Mouse (Mus musculus) A20 (cell line): ENCODE measurements around the gene Ptp4a2.
"Not testable (repeated sequence)": the region's sequence is repeated elsewhere in the genome, so short reads cannot be mapped to it uniquely, and the experiment has no call there.

Experiments
- DNase-seq: peaks from one replicate; pipeline ENCODE4 v3.0.0-alpha.2; 2011; ENCODE audit warnings: low read depth, low spot score

Ptp4a2 gene

DNA sequence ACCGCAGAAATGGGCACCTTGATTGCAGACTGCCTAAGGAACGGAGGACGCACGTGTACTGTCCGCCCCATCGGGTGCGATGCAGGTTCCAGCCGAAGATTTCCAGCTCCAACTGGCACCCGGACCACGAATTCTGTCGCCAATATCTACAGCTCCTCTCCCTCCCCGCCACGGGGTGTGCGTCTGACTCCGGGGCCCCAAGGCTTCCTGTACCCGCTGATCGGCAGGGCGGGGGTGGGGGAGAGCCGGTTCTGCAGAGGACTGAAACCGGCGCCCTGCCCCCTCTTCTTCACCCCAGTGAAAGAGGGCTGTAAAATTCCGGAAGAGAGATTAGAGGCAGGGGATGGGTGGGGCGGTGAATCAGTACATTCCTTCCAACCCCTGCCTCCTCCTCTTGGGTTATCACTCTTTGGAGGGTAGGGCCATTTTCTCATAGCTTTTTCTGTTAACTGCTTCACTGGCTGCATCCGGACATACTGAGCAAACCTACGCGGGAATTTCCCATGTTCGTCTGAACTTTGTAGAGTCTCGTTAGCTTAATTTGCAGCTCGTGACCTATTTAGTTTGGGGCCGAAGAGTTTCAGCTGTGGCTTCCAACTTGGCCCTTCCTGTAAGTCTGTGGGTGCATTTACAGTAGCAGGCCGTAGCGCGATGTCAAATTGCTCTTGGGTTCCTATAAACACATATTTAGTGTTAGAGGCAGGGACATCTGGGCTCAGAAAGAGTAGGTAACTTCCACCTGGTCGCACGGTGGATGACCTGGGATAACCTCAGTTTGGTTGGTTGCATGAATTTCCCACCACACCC, at the start of gene Ptp4a2:
Ptp4a2 (plus strand) TSS at position 422 of the 807 bp plus-strand sequence.
- peak; percentile 94 for DNase-seq

DNA sequence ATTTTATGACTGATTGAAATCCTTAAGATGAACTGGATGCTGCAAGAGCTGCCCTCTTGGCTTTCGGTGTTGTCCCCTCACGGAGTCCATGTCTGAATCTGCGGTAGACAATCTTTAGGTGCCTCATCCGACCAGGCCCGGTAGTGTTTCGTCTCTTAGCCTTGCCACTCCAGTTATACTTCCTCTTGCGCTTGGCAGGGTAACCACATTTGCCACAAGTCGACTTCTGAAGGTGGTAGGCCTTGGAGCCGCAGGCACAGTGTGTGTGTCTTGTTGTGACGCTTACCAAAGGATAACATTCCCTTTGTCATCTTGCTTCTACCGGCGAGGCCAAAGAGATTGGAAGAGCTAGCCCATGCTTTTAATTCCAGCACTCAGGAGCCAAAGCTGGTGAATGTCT, 49.4 kb upstream of the Ptp4a2 start:
- DNase-seq, result no peak

DNA sequence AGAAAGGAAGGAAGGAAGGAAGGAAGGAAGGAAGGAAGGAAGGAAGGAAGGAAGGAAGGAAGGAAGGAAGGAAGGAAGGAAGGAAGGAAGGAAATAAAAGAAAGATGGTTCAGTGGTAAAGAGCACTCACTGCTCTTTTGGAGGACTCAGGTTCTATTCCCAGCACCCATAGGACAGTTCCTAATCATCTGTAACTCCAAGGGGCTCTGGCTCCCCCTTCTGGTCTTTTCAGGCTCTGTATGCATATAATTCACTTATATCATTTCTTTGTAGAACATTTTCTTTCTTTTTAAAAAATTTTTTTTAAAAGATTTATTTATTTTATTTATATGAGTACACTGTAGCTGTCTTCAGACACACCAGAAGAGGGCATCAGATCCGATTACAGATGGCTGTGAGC, 48.5 kb upstream of the Ptp4a2 start:
- DNase-seq, result not testable (repeated sequence)

DNA sequence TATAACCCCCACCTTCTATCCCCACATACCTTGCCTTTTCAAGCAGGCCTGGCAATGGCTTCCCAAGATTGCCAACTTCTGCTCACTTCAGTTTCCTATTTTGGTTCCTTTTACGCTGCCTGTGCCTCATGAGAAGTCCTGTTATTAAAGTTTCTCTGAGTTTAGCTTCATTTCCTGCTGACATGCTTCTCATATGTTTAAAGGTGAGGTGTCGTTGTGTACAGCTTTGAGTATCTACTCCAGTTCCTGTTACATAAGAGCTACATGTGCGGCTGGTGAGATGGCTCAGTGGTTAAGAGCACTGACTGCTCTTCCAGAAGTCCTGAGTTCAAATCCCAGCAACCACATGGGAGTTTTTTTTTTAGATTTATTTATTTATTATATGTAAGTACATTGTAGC, 45.7 kb upstream of the Ptp4a2 start:
- no peak for DNase-seq

DNA sequence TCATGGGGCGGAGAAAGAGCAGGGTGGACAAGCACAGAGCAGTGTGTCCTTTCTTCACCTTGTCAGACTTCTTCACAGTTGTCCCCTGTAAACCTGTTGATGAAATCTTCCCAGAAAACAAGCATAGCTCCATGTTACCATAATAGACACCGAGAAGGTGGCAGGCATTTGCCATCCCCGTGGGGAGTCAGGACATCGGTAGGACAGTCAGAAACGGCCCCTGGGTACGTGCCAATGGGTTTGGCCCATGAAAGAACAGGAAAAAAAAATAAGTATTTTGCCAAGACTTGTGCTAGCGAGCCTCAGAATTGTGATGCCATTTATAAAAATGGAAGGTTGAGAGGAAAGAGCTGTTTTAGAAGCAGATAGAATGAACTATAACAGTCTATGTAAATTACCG, 43.2 kb upstream of the Ptp4a2 start:
- DNase-seq, result no peak

DNA sequence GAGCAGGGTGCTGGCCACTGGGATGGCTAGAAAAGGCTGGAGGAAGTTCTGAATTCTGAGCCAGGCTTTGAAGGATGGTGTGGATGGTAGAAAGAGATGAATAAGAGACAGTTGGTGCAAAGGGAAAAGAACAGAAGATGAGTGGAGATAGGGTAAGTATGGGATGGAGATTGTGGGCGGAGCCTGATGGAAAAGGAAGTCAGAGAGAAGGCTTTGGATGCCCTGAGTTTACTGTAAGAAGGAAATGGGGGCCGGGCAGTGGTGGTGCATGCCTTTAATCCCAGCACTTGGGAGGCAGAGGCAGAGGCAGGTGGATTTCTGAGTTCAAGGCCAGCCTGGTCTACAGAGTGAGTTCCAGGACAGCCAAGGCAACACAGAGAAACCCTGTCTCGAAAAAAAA, 42.3 kb upstream of the Ptp4a2 start:
- not testable (repeated sequence) for DNase-seq

DNA sequence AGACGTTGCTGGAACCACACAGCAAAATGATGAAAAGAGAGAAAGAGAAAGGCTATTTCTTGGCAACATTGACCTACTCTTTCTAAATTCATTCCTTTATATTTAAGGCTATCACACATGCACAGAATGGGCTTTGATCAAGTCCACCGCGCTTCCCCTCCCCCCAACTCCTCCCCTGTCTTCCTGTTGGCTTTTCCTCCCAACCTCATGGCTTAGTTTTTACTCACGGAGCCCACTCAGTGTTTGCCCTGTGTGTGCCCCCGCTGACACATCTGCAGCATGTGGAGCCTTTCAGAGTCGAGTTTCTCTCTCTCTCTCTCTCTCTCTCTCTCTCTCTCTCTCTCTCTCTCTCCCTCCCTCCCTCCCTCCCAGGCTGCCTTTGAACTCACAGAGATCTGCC, 40.4 kb upstream of the Ptp4a2 start:
- no peak for DNase-seq

DNA sequence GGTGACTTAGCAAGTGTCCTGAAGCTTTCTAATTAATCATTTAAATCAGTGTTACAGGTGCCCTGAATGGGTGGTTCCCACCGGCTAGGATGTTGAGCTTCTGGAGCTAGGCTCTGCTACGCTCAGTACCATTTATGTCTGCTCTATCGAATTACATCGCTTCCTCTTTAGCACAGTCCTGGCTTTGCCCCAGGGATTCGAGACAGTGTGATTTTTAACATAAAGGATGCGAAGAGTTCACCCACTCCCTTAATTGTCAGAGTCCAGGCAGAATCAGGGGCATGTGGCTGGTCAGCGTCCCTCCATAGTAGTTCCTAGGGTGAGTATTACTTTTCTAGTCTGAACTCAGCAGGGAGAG, 39.7 kb upstream of the Ptp4a2 start:
- DNase-seq, result no peak

DNA sequence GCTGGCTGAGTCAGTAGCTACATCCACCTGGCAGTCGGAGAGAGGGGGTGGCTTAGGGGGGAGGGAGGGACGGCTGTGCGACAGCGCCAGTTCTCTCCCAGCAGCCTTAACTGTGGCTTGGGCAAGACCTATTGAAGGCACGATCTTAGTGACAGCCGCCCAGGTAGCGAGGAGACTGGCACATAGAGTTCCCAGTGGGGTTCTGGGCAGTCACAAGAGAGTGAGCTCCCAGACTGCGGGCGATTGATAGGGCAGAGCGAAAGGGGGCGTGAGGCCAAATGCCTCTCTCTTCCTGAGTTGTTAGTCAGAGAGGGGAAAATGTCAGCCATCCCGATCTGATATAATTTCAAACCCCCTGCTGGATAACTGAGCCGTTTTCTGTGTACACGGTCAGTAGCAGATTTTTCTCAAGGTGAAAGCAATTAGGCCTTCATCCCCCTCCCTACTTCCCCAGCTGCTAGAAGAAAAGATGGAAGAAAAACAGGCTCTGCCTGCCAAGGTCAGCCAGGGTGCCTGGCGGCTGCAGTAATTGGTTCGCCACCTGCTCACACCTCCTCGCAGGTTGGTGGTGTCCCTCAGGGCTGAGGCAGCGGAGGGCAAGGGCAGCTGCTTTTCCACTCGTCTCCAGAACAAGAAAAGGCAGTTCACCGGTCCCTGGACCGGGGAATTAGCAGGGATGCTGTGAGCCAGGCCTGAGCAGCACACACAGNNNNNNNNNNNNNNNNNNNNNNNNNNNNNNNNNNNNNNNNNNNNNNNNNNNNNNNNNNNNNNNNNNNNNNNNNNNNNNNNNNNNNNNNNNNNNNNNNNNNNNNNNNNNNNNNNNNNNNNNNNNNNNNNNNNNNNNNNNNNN, 39.1 kb upstream of the Ptp4a2 start:
- no peak for DNase-seq

DNA sequence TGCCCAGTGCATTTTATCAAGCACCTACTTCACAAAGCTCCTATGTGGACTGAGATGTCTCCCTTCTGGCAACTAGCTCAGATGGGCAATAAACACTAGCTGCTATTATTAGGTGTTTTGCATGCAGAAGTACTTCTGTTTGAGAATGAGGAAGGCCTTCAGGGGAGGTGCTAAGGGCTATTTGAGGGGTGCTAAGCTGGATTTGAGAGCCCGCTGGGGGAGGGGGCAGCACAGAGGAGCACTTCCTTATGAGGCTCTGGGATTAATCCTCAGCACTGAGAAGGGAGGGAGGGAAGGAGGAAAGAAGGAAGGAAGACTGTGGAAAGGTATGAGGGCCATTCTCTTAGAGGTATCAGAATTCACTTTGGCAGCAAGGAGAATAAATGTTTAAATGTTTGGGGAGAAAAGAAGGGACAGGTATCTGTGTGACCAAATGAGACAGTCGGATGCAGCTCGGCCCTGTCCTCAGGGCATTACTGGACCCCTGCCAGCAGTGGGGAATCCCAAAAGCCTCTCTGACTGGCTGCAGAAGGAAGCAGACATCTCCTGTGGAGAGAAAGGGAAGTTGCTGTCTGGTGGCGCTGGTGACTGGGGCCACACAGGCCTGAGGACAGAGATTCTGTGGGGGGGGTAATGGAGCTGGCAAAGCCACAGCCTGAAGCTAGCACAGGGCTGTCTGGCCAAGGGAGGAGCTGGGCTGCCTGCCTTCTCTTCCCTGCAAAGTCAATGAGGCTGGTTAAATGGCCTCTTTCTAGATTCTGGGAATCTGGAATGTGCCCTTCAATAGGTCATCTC, 28.9 kb upstream of the Ptp4a2 start:
- DNase-seq, result peak; percentile 85

DNA sequence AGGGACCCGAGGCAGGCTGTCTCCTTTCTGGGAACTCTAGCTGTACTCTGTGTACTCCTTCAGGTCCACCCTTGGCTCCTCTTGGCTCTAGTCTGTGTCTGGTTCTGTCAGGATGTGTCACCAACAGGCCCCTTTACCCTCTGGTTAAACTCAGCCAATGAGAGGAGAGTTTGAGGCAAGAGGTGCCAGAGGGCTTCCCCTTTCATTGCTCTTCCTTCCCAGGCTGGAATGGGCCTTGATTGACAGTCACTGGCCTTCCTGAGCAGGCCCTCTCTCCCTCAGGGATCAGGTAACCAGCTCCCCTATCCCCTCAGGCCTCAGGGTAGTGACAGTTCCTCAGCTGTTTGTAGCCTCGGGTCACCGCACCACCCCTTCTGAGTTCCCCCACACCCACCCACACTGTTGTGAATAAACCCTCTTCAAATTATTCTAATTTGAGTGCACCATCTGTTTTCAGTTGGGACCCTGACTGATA, 28.1 kb upstream of the Ptp4a2 start:
- peak; percentile 55 for DNase-seq

DNA sequence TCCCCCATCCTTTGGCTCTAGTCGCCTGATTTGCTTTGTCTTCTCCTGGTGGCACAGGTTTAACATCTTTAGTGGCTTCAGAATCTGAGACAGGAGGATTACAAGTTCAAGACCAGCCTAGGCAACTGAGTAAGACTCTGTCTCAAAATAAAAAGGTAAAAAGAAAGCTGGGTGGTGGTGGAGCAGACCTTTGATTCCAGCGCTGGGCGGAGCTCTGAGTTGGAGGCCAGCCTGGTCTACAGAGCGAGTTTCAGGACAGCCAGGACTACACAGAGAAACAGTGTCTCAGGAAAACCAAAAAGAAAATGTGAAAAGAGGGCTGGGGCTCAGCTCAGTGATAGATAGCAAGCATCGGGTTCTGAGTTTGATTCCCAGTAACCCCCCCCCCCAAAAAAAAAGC, 27.5 kb upstream of the Ptp4a2 start:
- DNase-seq, result no peak

DNA sequence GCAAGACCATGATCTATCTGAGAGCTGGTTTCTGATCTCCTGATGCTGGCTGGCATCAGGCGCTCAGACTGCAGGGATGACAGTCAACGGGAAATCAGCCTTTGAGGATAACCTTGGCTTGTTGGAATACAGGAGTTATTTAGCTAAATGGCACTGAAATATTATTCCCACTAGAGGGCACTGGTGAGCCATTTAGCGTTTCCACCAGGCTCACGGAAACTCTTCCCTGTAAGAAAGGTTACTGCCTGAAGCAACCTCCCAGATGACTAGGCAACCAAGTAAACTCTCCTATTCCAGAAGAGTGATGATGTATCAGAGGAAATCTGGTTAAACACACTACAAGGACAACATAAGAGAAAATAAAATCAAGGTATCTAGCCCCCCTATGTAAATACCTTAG, 25.8 kb upstream of the Ptp4a2 start:
- DNase-seq, result peak; percentile 86

DNA sequence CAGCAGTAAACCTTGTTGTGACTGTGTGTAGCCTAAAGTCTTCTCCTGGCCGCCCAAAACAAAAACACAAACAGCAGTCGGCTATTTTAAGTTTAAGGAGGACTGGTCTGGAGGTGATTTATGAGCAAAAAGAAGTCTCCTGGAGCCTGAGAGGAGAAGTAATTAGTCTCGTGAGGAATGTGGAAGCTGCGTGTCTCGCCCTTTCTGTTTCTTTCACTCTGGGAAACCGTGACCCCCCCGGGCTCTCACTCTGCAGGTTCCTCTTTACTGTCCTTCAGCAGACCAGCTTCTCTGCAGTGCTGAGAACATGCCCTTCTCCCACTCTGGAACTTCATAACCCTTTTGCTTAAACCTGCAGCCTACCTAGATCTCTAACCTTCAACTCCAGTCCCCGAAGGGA, 22.3 kb upstream of the Ptp4a2 start:
- peak; percentile 64 for DNase-seq

DNA sequence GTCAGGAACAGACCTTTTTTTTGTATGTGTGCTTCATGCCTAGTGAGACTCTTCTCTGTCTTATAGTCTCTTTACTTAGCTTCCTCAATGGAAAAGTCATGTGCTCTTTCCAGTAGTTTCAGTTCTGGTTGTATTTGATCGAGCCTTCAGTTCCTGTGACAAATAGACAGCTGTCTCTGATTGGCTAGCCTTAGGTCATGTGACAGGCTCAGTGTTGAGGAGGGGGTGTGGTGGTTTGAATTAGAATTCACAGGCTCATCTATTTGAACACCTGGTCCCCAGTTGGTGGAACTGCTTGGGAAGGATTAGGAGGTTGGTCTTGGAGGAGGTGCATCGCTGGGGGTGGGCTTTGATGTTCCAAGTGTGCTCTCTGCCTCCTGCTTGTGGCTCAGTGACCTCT, 21.4 kb upstream of the Ptp4a2 start:
- peak; percentile 44 for DNase-seq

DNA sequence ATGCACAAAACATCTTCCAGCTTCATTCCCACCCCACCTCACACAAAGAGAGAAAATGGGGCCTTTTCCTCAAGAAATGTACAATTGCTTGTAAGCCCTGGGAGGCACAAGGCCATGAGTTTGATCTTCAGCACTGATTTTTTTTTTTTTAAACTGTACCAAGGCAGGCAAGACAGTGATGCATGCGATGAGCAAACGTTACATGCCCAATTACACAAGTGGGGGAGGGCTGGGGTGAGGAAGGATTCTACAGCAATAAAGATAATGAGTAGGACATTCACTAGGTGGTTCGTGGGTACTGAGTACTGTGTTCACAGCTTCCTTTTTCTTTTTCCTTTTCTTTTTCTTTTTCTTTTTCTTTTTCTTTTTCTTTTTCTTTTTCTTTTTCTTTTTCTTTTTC, 20.5 kb upstream of the Ptp4a2 start:
- DNase-seq, result no peak

DNA sequence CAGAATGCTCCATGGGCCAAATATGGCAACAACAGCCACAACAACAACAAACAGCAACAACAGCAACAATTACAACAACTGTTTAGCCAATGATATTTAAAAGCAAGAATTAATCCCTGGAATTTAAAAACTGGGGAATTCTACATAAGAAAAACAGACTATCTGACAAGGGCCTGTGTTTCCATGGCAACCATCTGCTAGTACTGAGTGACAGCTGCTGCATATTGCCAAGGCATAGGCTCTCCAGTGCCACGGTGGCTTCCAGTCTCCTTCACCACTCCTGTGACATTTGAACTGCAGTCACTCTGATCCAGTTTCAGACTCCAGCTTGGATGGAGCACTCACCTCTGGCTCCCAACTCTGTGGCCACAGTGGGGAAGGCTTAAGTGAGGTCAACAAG, 19.6 kb upstream of the Ptp4a2 start:
- no peak for DNase-seq

DNA sequence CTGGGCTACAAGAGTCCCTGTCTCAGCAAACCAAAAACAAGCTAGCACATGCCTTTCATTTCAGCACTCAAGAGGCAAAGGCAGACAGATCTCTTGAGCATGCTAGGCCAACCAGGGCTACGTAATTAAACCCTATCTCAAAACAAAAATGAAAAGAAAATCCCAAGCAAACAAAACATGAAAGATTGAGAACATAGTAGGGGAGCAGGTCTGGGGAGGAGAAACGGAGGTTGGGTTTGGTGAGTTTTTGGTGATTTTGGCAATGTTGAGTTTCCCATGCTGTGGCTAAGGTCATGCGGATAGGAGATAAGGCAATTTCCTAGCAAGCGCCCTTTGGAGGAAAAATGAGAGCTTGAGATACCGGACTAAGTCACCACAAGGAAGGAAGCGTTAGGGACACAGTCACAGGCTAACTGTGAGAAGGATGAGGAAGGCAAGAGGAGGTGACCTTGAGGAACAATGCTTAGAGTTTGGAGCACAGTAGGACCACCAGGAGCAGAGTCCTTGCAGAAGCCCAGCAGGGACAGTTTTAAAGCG, 18.3 kb upstream of the Ptp4a2 start:
- no peak for DNase-seq

DNA sequence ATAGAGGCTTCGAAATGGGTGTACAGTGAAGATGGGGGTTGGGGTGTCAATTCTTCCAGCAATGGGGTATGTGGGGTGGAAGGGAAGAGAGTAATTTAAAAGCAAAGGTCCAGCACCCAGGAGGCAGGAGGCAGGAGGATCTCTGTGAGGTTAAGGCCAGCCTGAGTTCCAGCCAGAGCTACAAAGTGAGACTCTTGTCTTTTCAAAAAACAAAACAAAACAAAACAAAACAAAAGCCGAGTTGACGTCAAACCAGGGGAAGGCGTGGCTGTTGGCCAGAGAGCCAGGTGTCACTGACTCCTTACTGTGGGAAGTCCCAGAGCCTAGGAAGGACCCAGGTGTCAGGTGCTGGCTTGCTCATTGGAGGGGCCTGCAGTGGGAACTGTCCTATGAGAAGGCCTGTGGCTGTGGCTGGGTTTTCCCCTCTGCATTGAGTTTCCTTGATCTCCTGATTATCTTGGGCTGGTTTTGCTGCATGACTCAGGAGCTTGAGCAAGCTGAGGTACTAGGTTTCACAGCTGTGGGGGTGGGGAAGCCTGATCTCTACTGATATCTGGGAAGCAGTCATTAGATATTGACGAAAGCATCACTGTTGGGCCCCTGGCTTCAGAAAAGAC, 17.2 kb upstream of the Ptp4a2 start:
- DNase-seq, result peak; percentile 89

DNA sequence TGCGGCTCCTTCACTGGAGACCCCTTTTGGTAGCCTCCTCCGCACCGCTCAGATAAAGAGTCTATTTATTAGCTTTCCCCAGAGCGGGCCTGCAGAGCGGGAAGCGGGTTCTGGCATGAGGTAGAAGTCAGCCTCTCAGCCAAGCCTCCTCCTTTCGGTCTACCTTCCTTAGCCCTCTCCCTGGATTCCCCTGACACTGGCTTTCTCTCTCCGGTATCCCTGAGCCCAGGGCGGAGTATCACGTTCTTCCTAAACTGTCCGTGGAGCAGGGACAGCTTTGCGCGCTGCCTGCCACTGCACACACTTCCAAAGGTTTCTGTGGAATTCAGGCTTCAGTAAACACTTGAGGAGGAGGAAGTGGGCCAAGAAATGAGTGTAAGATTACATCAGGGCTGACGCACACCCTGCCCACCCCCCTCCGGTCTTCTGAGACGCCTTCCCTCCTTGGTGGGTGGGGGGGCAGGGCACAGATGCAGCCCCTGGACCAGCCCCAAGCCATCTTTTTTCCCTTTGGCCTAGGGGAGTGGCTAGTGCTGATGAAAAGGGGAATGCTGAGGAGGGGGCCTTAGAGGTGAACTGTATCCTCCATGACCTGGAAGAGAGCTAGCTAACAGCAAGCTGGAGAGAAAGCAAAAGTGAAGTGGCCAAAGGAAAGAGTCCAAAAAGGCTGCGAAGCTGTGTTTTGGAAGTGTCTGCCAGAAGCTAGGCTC, 15.7 kb upstream of the Ptp4a2 start:
- DNase-seq, result no peak

DNA sequence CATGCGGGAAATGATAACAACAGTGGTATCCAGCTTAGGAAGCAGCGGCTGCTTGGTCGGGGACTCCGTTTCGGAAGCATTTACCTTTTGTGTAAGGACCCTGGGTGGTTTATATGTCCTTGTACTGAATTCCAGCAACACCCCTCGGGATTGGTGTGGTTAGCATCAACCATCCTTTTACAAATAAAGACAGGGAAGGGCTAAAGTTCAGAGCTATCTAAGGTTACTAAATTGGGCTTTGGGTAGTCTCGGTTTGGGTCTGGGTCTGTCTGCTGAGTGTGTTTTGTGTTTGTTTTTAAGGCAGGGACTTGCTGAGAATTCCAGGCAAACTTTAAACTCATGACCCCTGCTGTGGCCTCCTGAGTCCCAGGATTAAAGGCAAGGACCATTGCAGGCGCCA, 15.2 kb upstream of the Ptp4a2 start:
- DNase-seq, result no peak
